Mouse (Mus musculus): ENCODE results near the gene Ntrk1.

Ntrk1 gene

DNA sequence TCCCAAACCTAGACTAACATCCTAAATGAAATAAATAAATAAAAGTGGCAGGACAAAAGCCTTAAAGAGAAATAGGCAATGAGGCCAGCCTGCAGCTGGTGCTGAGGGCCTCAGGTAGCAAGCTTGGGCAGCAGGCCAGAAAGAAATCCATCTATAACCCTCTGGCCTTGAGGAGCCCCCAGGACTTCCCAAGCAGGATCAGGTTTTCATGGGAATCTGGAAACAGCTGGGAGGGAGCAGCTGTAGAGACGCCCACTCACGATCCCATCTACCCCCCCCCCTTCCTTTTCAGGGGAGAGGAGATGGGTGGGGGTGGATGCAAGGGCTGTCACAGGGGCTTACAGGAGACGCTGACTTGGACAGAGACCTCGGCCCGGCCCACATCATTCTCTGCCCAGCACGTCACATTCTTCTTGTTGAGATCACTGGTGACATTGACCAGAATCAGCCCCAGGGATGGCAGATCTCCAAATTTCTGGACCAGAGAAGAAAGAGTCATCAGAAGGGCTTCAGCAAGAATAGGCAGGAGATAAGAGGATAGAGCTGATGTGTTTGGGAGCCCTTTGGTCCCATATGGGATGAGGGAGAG is 9.2 kb downstream of the Ntrk1 start:
- DNase-seq (ENCODE audit: low read depth): no peak

DNA sequence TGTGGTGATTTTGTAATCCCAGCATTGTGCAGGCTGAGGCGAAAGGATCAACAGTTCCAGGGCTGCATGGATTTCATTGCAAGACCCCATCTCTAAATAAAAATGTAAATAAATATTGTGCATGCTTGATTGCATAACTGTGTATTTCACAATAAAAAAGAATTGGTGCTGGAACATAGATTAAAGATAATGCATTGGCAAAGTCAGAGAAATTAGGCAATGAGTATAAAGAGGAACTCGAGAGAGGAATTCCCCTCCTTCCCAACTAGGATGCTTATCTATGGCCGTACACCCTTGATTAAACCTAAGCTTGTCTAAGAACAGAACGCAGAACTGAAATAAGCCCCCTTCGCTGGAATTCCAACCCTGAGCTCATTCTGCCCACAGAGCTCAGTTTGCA is 9.8 kb downstream of the Ntrk1 start:
- DNase-seq (ENCODE audit: low read depth): no peak

DNA sequence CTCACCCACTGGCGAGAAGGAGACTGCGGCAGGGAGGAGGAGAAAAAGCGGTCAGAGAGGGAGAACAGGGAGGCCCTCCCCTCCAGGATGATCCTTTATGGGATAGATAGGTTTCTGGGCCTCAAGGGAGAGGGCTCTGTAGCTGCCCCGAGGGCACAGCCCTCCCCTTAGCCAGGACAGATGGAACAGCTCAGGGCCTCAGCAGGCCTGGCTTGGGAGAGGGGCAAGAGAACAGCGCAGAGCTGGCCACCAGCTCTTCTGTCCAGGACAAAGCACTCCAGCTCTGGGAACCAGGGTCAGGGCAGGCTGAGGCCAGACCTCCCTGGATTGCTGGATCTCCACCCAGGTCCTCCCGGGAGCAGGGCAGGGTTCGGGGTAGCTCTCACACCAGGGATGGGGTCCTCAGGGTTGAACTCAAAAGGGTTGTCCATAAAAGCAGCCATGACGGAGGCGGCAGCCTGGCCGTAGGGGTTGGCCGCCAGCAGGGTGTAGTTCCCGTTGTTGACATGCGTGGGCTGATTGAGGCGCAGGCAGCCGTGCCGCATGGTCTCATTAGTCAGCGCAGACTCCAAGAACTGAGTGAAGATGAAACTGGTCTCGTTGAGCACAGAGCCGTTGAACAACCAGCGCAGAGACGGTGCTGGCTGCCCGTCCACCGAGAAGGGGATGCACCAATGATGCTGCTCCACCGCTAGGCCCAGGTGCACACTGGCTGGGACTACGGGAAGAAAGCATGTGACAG is 11.5 kb downstream of the Ntrk1 start:
- DNase-seq (ENCODE audit: low read depth): no peak

DNA sequence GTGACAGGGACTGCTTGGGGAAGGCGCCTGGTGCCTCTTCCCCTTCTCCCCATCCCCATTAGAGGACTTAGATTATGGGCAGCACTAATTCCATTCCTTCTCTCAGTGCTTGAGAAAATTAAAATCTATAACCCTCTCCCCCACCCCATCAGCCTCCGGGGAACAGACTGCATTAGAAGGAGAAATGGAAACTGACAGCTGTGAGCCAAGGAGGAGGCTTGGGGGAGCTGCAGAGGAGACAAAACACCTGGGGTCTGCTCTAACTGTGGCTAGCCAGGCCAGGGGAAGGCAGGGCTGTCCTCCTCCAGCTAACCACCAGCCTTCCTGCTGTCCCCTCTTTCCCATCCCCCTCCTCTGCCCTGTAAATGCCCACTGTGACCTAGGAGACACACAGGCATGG is 15.9 kb downstream of the Ntrk1 start:
- no peak for DNase-seq (ENCODE audit: low read depth)

DNA sequence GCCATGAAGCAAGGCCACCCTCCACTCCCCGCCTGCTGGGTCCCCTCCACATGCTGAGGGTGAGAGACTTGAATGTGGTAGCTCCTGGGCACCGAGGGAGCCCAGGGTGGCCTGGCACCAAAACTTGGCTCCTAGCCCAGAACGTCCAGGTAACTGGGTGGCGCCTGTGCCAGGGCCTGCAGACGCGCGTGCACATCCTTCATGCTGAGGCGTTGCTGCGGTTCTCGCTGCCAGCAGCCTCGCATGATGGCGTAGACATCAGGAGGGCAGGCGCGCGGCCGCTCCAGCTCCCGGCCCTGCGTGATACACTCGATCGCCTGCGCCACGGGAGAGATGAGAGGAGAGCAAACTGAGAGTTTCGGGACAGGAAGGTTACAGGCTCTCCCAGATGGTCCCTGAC is 16.7 kb downstream of the Ntrk1 start:
- DNase-seq (ENCODE audit: low read depth): no peak

DNA sequence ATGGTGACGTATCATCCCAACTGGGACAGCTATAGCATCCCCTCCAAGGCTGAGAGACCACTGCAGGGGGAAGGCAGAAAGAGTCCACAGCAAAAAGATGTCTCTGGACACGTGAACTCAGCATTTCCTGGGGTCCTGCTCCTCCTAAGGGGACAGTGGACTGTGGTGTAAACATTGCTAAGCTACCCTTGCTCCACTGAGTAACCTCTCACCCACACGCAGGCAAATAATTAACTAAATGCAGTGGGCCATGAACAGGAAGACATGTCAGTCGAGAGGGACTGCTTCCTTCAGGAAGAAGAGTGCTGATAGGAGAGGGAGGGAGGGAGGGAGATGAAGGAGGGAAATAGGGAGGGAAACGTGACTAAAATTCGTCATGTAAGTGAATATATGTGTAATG is 23.9 kb downstream of the Ntrk1 start:
- DNase-seq (ENCODE audit: low read depth): no peak

DNA sequence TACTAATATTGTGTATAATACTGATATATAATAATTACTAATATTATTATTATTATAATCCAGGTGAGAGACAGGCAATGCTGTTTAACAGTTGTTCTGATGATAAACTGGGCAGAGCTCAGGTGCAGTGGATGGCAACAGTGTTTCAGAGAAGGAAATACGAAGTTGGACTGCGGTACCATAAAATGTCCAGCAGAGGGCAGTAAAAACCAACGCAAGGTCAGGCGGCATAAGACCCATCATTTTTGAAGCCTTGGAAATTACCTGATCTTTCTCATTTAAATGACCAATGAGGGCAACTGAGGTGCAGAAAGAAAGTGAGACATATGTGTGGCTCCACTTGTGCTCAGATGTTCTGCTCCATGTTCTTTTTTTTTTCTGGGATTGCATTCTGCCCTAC is 24.7 kb downstream of the Ntrk1 start:
- peak; percentile 58 for DNase-seq (ENCODE audit: low read depth)

DNA sequence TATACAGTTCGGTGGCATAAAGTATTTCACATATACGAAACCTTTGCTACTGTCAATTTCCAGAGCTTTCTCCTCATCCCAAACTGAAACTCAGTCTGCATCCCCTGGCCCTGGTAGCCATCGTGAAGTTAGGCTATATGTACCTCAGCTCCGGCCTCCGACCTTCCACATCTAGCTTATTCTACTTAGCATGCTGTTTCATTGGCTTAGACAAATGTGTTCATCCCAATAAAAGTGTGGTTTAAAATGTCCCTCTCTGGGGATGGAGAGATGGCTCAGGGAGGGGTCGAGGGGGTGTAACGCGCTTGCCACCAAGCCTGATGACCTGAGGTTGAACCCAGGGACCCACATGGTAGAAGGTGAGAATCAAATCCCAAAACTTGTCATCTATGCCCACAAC is 25.5 kb downstream of the Ntrk1 start:
- DNase-seq (ENCODE audit: low read depth): no peak

DNA sequence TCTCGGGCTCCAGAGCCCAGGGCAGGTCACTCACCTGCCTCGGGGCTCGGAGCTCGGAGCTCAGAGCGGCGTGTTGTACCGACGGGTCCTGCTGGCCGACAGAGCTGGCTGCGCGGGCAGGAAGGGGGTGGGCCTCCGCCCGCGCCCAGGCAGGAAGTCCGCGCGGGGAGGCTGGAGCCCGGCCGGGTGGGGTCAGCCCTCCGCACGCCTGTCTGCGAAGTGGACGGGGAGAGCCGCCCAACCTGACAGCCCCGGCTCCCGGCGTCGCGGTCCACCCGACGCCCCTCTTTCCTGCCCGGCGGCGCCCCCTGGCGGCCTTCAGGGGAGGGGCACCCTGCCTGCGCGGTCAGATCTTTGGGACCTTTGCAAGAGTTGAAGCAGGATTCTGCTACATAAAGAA is 26.1 kb downstream of the Ntrk1 start:
- peak; percentile 59 for DNase-seq (ENCODE audit: low read depth)

DNA sequence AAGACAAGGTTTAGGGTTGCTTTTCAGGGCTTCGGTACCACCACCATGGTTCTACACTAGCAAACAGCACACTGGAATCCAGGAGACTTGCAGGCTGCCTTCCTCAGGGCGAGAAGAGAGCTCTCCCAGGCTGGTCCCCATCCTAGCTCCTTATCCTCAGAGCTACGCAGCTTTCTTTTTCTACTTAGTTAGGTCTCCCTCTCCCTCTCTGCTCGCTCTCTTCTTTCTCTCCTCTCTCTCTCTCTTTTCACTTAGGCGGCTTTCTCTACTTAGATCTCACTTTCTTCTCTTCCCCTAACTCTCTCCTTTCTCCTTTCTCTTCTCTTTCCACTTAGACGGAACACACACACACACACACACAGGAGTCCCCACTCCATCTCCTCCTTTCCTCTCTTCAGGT is 26.5 kb downstream of the Ntrk1 start:
- DNase-seq (ENCODE audit: low read depth): no peak

DNA sequence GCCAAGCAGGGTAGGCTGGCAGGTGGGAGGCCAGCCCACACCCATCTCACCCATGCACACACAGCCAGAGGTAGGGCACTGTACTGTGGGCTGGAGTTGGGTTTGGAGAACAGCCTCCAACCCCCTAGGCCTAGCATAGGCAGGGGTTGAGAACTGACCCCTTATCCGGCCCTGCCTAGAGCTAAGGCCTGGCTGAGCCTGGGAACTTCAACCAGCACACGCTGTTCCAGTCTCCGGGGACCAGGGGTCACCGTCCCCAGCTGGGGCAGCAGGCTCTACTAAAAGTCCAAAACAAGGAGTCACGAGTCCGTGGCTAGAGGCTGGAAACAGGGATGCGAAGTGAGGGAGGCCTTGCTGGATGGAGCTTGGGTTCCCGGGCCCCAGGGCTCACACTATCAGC is 27.2 kb downstream of the Ntrk1 start:
- DNase-seq (ENCODE audit: low read depth): no peak

DNA sequence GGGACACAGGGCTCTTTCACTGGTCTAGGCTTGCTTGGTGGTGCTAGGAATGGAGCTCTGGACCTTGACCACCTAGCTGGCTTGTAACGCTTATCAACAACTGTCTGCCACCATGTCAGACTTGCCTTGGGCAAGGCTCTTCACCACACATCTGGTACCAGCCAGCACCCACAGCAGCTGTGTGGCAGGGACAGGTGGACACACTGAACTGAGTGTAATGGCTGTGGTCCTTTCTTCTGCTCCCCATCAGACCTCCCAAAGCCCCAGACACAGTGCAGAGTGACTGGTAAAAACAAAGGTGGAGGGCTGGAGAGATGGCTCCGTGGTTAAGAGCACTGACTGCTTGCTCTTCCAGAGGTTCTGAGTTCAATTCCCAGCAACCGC is 28.7 kb downstream of the Ntrk1 start:
- DNase-seq (ENCODE audit: low read depth): no peak

DNA sequence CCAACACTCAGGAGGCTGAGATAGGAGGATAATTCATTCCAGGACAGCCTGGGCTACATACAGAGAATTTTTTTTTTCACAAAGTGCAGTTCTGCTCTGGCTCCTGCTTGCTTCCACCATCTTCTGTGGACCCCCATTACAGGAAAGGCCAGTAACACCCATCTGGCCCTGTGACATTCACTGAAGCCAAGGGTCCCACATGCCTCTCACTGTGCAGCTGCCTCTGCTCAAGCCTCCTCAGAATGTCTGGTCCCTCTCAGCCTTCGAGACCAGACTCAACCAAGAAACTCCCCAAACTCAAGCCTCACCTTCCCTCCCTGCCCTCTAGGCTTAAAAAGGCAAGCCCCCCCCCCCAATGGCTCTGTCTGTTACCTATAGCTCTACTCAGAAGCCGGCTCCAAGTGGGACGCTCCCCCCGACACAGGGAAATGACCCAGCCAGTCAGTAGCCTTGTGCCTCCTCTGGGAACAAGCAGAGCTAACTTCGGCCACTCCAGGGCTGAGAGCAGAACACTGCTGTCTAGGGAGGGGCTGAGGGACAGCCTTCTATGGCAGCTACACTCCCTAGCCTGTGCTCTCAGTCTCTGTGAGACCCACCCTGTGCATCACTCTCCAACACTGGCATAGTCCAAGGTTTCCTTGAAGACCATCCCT is 29.2 kb downstream of the Ntrk1 start:
- no peak for DNase-seq (ENCODE audit: low read depth)

DNA sequence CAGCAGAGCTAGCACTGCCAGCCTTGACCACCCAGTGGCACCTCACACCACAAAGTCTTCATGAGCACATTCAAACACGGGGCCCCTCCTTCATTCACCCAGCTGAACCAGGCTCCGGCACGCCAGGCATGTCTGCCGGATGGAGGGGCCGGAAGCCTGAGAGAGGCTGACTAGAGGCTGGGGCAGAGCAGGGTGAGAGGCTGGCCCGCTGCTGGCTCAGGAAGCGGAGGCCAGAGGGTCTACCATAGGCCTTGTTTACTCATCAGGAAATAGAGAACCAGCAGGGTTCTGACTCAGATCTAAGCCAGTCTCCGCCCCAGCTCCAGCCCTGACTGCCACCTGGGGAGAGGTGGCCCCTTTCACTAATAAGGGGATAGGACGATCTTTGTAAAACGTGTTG is 29.9 kb downstream of the Ntrk1 start:
- DNase-seq (ENCODE audit: low read depth): peak; percentile 63

DNA sequence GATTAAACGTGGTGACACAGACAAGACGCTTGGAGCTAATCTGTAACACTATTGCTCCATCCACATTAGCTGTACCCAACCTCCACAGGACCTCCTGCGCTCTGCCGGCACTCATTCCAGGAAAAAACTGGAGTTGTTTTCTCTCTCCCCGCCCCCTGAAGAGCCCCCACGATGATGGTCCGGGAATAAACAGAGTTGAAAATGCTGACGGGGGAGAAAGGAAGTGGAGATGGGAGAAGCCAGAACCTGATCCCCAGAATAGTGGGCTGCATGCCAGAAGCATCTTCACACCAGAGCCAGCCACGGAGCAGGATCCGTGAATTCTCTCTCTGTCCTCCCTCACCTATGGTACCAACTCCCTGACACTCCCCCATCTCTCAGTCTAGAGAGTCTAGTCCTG is 30.5 kb downstream of the Ntrk1 start:
- no peak for DNase-seq (ENCODE audit: low read depth)

DNA sequence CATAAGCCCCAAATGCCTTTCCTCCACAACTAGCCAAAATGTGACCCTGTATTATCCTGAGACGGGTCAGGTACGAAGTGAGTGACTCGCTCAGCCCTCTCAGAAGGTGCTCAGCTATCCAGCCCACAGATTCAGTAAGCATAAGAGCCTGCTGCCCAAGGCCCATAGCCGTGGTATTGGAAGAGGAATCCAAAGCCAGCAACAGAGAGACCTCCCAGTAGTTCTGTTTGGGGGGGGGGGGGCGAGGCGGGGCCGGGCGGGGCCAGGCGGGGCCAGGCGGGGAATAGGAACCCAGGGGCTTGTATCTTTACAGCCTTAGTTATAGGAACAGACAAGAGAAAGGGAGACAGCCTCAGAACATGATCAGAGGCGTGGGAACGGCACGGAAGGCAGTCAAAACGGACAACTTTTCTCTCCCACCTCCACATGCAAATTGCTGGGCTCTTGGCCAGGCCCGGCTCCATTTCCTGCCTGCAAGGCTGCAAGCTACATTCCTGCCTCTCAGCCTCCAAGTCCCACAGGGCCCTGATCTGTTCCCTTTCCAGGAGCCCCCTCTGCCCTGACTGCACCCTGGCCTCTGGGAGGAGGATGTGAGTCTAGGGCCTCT is 31.2 kb downstream of the Ntrk1 start:
- DNase-seq (ENCODE audit: low read depth): no peak

DNA sequence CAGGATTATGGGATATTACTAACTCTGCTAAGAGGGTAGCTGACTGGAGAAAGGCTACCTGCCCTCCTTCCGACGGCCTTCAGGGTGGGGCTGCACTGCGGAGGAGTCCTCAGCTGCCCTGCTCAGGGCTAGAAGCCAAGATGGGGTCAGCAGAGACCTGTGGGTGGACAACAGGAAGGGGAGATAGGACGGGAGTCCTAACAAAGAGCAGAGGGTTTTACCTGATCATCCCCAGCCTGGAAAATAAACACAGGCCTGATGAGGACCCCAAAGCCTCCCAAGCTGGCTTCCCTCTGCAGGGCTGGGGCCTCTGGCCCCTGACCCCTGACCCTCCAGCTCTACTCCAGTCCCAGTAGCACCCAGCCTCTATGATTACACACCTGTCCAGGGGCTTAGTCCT is 31.8 kb downstream of the Ntrk1 start:
- DNase-seq (ENCODE audit: low read depth): no peak

DNA sequence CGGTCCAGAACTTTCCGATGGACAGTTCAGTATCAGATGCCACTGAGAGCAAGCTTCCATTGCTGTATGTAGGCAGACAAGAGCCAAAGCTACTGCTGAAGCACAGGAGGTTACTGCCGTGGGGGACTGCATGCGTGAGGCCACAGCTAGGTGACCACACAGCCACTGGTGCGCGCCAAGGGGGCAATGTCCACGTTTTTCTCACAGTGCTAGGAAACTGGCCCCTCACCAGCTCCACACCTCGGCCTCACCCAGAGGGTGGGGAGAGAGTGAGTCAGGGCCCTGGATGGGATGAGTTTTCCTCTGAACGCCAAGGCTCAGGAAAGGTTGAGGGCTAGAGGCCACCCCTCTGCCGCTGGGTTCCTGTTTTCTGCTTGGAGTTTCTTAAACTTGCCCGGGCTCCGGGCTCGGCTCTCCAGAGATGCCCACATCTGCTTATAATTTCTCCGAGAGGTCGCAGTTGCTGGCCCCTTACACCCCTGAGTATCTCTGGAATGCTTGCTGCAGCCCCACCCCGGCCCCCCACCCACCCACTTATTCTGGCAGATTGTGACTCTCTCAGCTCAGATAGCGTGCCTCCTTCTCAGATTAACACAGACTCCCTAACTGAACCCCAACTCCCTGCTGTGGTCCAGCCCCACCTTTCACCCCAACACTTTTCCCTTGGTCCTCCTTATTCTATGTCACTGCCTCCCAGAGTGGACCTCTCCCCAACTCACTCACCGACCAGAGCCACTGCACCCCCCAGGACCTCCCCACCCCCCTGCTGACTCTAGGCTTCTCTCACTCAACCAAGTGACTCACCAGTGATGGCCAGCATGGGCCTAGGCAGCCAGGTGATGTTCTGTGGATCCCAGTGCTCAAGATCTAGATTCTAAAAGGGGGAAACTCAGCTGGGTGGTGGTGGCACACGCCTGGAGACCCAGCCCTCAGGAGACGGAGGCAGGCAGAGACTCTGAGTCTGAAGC is 33.3 kb downstream of the Ntrk1 start:
- DNase-seq (ENCODE audit: low read depth): no peak

DNA sequence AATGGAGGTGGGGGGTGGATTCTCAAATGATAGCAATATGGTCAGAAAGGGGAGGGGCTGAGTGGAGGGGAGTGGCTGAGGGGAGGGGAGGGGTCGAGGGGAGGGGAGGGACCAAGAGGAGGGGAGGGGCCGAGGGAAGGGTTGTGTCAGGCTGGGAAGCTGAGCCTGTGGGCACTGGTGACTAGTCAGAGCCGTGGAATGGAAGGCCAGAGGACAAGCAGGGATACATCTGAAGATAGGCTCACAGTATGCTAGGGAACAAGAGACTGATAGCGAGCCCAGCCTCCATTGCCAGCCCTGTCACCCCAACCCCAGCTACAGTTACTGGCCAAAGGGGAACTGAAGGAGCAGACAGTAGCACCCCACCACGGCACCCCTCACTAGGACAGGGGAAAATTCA is 36.3 kb downstream of the Ntrk1 start:
- no peak for DNase-seq (ENCODE audit: low read depth)

DNA sequence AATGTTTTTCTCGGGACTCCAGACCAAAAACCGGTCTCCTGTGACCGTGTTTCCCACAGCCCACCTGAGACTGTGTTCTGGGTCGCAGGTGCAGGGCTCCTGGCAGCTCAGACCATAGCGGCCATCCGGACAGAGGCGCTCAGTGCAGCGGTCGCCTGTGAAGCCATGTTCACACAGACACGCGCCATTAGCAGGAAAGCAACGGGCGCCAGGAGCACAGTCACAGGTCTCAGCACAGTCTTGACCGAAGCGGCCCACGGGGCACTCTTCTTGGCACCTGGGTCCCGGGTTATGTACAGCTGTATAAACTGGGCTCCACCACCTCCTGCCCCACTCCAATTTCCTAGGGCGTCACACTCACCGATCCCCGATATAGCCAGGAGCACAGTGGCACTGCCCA is 38.5 kb downstream of the Ntrk1 start:
- no peak for DNase-seq (ENCODE audit: low read depth)

DNA sequence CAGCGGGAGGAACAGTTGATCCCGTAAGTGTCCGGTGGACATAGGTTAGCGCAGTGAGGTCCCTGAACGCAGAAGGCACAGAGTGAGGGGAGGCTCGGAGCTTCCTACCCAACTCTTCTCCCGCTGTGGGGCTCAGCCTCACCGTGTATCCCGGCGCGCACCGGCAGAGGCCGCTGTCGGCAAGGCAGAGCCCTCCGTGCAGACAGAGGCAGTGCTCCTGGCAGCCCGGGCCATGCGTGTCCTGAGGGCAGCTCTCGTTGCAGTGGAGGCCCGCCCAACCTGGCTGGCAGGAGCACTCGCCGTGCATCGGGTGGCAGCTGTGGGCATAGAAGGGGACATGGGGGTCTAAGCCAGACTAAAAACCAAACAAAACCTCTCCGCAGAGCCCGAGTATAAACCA is 39.0 kb downstream of the Ntrk1 start:
- DNase-seq (ENCODE audit: low read depth): no peak

DNA sequence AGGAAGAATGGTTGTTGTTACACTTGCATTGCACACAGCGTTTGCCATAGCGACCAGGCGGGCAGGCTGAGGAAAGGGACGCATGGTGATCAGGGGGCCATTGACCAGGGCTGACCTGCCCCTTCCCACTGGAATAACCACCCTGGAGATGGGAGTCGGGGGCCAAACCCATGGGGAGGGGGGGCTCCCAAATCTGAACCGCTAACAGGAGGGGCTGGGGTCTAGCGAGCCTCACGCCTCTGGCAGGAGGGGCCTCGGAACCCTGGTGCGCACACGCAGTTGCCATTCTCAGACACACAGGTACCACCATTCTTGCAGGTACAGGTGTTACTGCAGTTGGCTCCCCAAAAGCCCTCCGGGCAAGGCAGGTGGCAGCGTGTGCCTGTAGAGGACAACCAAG is 41.1 kb downstream of the Ntrk1 start:
- DNase-seq (ENCODE audit: low read depth): no peak

Measured in c-Kit-positive CD71-negative TER-119-negative erythroid progenitor cells, embryonic 14.5 days (primary cell).